ENCODE assay signal across 23 mouse cellular contexts in genomic region chr4:26441533-26441932, GRCm38 (mm10).
DNase-seq lines count a peak whose midpoint lies in the region; ATAC-seq lines count a peak whose summit lies in the region.
"Had no signal": no experiment of that assay in that cellular context is flagged by ENCODE, and none has a peak within 500 bp of the region (broad histone marks: within the 10 kb centered on the region; RNA-seq: fewer than 3 reads in every experiment).

No protein-coding gene starts in this region.

- H3K27ac ChIP-seq in intestine, embryonic 14.5 days (ENCODE audit: low read depth): no peak overlapping the region
- H3K27ac ChIP-seq in kidney, embryonic 16.5 days (ENCODE audit: low read length): no peak overlapping the region
- no peak overlapping the region for H3K27ac ChIP-seq in hindbrain, embryonic 11.5 days (ENCODE audit: low read depth, low read length)
- H3K27ac ChIP-seq: embryonic facial prominence, embryonic 12.5 days; forebrain, embryonic 15.5 days; heart, adult 2 months; limb, embryonic 13.5 days; midbrain, embryonic 13.5 days; neural tube, embryonic 13.5 days; stomach, embryonic 15.5 days had no signal

- H3K4me2 ChIP-seq in intestine, embryonic 14.5 days (ENCODE audit: low read length): no peak overlapping the region
- no peak overlapping the region for H3K4me2 ChIP-seq in kidney, embryonic 16.5 days (replicated peaks; ENCODE audit: low read depth, low read length)
- no peak overlapping the region for H3K4me2 ChIP-seq in hindbrain, embryonic 11.5 days (replicated peaks; ENCODE audit: low read depth, low read length)
- H3K4me2 ChIP-seq: embryonic facial prominence, embryonic 12.5 days; forebrain, embryonic 15.5 days; limb, embryonic 13.5 days; midbrain, embryonic 13.5 days; neural tube, embryonic 13.5 days; stomach, embryonic 15.5 days had no signal

- H3K9me3 ChIP-seq in intestine, embryonic 14.5 days (ENCODE audit: control insufficient read depth, low read length): no peaks in the 10 kb centered on the region
- no peaks in the 10 kb centered on the region for H3K9me3 ChIP-seq in kidney, embryonic 16.5 days (ENCODE audit: low read length)
- H3K9me3 ChIP-seq in hindbrain, embryonic 11.5 days (ENCODE audit: control insufficient read depth, low read length): no peaks in the 10 kb centered on the region
- H3K9me3 ChIP-seq: embryonic facial prominence, embryonic 12.5 days; forebrain, embryonic 15.5 days; limb, embryonic 13.5 days; midbrain, embryonic 13.5 days; neural tube, embryonic 13.5 days; stomach, embryonic 15.5 days had no signal

- no peaks in the 10 kb centered on the region for H3K36me3 ChIP-seq in intestine, embryonic 14.5 days (ENCODE audit: control insufficient read depth, insufficient read depth, low read length)
- H3K36me3 ChIP-seq in kidney, embryonic 16.5 days (ENCODE audit: insufficient read depth, low read length): no peaks in the 10 kb centered on the region
- H3K36me3 ChIP-seq in hindbrain, embryonic 11.5 days (ENCODE audit: control insufficient read depth, insufficient read depth, low read length): no peaks in the 10 kb centered on the region
- H3K36me3 ChIP-seq: embryonic facial prominence, embryonic 12.5 days; forebrain, embryonic 15.5 days; limb, embryonic 13.5 days; midbrain, embryonic 13.5 days; neural tube, embryonic 13.5 days; stomach, embryonic 15.5 days had no signal

- 0 out of 2 replicates have a peak, but pooled peaks have one; percentile 68 for ATAC-seq in intestine, embryonic 14.5 days (replicated peaks; ENCODE audit: low FRiP score, low TSS enrichment, low read depth)
- peak; percentile 88; the same call in 1 of the 2 replicates for ATAC-seq in kidney, embryonic 16.5 days (ENCODE audit: low FRiP score, low TSS enrichment)
- ATAC-seq in hindbrain, embryonic 11.5 days (ENCODE audit: low FRiP score): no peak
- no peak for ATAC-seq in erythroblast, adult 5-6 weeks (replicated peaks; ENCODE audit: low FRiP score, poor library complexity, severe bottlenecking)
- ATAC-seq: forebrain, embryonic 15.5 days; hindbrain, embryonic 16.5 days; midbrain, embryonic 13.5 days had no signal

- H3K9ac ChIP-seq in intestine, embryonic 14.5 days (ENCODE audit: low read length): no peak overlapping the region
- H3K9ac ChIP-seq in kidney, embryonic 16.5 days (replicated peaks; ENCODE audit: low read length): no peak overlapping the region
- no peak overlapping the region for H3K9ac ChIP-seq in hindbrain, embryonic 11.5 days (ENCODE audit: low read depth, low read length)
- H3K9ac ChIP-seq: embryonic facial prominence, embryonic 12.5 days; forebrain, embryonic 15.5 days; limb, embryonic 13.5 days; midbrain, embryonic 13.5 days; neural tube, embryonic 13.5 days; stomach, embryonic 15.5 days had no signal

- 41% methylated on average over 1 of the region's 1 CpGs for WGBS in intestine, embryonic 14.5 days
- 51% methylated on average over 1 of the region's 1 CpGs for WGBS in kidney, embryonic 16.5 days
- WGBS in hindbrain, embryonic 11.5 days: 52% methylated on average over 1 of the region's 1 CpGs

- H3K4me3 ChIP-seq in intestine, embryonic 14.5 days (ENCODE audit: low read depth, low read length): no peak overlapping the region
- H3K4me3 ChIP-seq in kidney, embryonic 16.5 days (ENCODE audit: low read length): no peak overlapping the region
- H3K4me3 ChIP-seq in hindbrain, embryonic 11.5 days (ENCODE audit: low read depth, low read length): no peak overlapping the region
- H3K4me3 ChIP-seq: embryonic facial prominence, embryonic 12.5 days; forebrain, embryonic 15.5 days; heart, adult 2 months; limb, embryonic 13.5 days; midbrain, embryonic 13.5 days; neural tube, embryonic 13.5 days; stomach, embryonic 15.5 days had no signal

- H3K27me3 ChIP-seq in intestine, embryonic 14.5 days (replicated peaks; ENCODE audit: control insufficient read depth, insufficient read depth, low read length): no peaks in the 10 kb centered on the region
- H3K27me3 ChIP-seq in kidney, embryonic 16.5 days (ENCODE audit: insufficient read depth, low read length): no peaks in the 10 kb centered on the region
- no peaks in the 10 kb centered on the region for H3K27me3 ChIP-seq in hindbrain, embryonic 11.5 days (ENCODE audit: control insufficient read depth, insufficient read depth, low read length)
- H3K27me3 ChIP-seq: embryonic facial prominence, embryonic 12.5 days; forebrain, embryonic 15.5 days; limb, embryonic 13.5 days; midbrain, embryonic 13.5 days; neural tube, embryonic 13.5 days; stomach, embryonic 15.5 days had no signal

- DNase-seq in heart, adult 11 months: peak; percentile 81
- no peak for DNase-seq in heart, postnatal 4 days
- DNase-seq in 416B (ENCODE audit: low read depth): peak; percentile 21
- DNase-seq in intestine, embryonic 14.5 days (ENCODE audit: low spot score): no peak
- no peak for DNase-seq in left cerebral cortex, postnatal 36 days (ENCODE audit: low spot score in 2 of 2)
- DNase-seq in hindbrain, embryonic 11.5 days (ENCODE audit: low spot score): no peak
- DNase-seq: adrenal gland, adult 2 months; cerebellum, adult 9-10 months; gastrocnemius, postnatal 14 days; heart, adult 2 months; heart, postnatal 36 days; lung, postnatal 10 days; spleen, adult 18-20 months; thymus, adult 2 months had no signal

- H3K4me1 ChIP-seq in intestine, embryonic 14.5 days (replicated peaks; ENCODE audit: control insufficient read depth, insufficient read depth, low read length): no peaks in the 10 kb centered on the region
- H3K4me1 ChIP-seq in kidney, embryonic 16.5 days (ENCODE audit: insufficient read depth, low read length): no peaks in the 10 kb centered on the region
- no peaks in the 10 kb centered on the region for H3K4me1 ChIP-seq in hindbrain, embryonic 11.5 days (replicated peaks; ENCODE audit: control insufficient read depth, insufficient read depth, low read length)
- H3K4me1 ChIP-seq: embryonic facial prominence, embryonic 12.5 days; forebrain, embryonic 15.5 days; limb, embryonic 13.5 days; midbrain, embryonic 13.5 days; neural tube, embryonic 13.5 days; stomach, embryonic 15.5 days had no signal

- intact Hi-C loops in left cerebral cortex, postnatal 36 days (cut with DNase I): no loop called here

Comparison
In these comparisons a context has a peak if more than half of its experiments do, and no peak if none do; other contexts are left out.
1. DNase-seq: peak in heart, adult 11 months (single experiment) and 416B (single experiment); none in heart, postnatal 4 days (single experiment), intestine, embryonic 14.5 days (single experiment), left cerebral cortex, postnatal 36 days (0 of 2) and hindbrain, embryonic 11.5 days (single experiment).
2. ATAC-seq: peak in intestine, embryonic 14.5 days (single experiment) and kidney, embryonic 16.5 days (single experiment); none in hindbrain, embryonic 11.5 days (single experiment) and erythroblast, adult 5-6 weeks (single experiment).